Mouse (Mus musculus) heart, postnatal 0 days (tissue): ENCODE results near the gene Dedd. TPM values are rescaled to one million over a fixed set of nuclear protein-coding genes. Genes with fewer than 3 reads are reported as not detected.
"Not testable (repeated sequence)": the region's sequence is repeated elsewhere in the genome, so short reads cannot be mapped to it uniquely, and the experiment has no call there.

Experiments
- ATAC-seq: fragments of 200-750 bp; cut with Nextera tagmentation; 2 replicates; pipeline ENCODE4 v1.8.0; 2017; ENCODE audit warnings: low read depth, moderate number of reproducible peaks, moderate library complexity; ENCODE audit not compliant: insufficient read depth
- DNase-seq: peaks from one replicate; pipeline ENCODE4 v3.0.0-alpha.2; 2016; ENCODE audit warnings: low spot score
- H3K27ac ChIP-seq: fragments of 300-500 bp; sonication (generic); 2 replicates; pipeline ENCODE4 v1.5.1; 2014; ENCODE audit warnings: low read depth, mild to moderate bottlenecking
- H3K27me3 ChIP-seq: fragments of 300-500 bp; sonication (generic); 2 replicates; pipeline ENCODE4 v1.6.1; 2014; ENCODE audit warnings: low read length, mixed read lengths; ENCODE audit not compliant: control insufficient read depth, insufficient read depth
- H3K36me3 ChIP-seq: fragments of 300-500 bp; sonication (generic); replicated peaks from 2 replicates; pipeline ENCODE4 v1.6.1; 2014; ENCODE audit warnings: low read length, mixed read lengths; ENCODE audit not compliant: control insufficient read depth, insufficient read depth
- H3K4me1 ChIP-seq: fragments of 300-500 bp; sonication (generic); 2 replicates; pipeline ENCODE4 v1.6.1; 2014; ENCODE audit warnings: antibody characterized with exemption; ENCODE audit not compliant: control insufficient read depth, insufficient read depth
- H3K4me2 ChIP-seq: fragments of 300-500 bp; sonication (generic); 2 replicates; pipeline ENCODE4 v1.6.1; 2014; ENCODE audit warnings: low read depth, mild to moderate bottlenecking, low read length, moderate library complexity
- H3K4me3 ChIP-seq: fragments of 300-500 bp; sonication (generic); 2 replicates; pipeline ENCODE4 v1.5.1; 2014; ENCODE audit warnings: low read depth, low read length
- H3K9ac ChIP-seq: fragments of 300-500 bp; sonication (generic); replicated peaks from 2 replicates; pipeline ENCODE4 v1.6.1; 2014; ENCODE audit warnings: low read depth, low read length, mixed read lengths
- H3K9me3 ChIP-seq: fragments of 300-500 bp; sonication (generic); replicated peaks from 2 replicates; pipeline ENCODE4 v1.6.1; 2016; ENCODE audit warnings: low read length; ENCODE audit not compliant: control insufficient read depth
- CTCF ChIP-seq: IDR thresholded peaks from 2 replicates; pipeline ENCODE4 v1.5.1; 2016; ENCODE audit warnings: antibody characterized with exemption, control low read depth, low read depth
- EP300 ChIP-seq: IDR thresholded peaks from 2 replicates; pipeline ENCODE4 v1.6.1; 2016; ENCODE audit warnings: antibody characterized with exemption, low read depth
- WGBS: fragments of 180-500 bp; shearing (Covaris S2); extraction: QIAGEN DNeasy Blood & Tissue Kit; methylation state at CpG from one replicate; pipeline ENCODE4 v1.1.7; 2014; 5-methylcytosine and 5-hydroxymethylcytosine counted together
- polyA plus RNA-seq: library from polyadenylated mRNA; unstranded; fragments of >200 nt; fragmentation: Nextera tagmentation; extraction: Ambion mirVana; gene quantifications from 2 replicates; pipeline ENCODE4 v1.2.1, GENCODE M21; 2015
- total RNA-seq: library from RNA; depleted of rRNA; stranded (reverse); fragments of >200 nt; gene quantifications from 2 replicates; pipeline ENCODE4 v1.2.3, GENCODE M21; 2014; ENCODE audit warnings: low replicate concordance

The Dedd gene
- total and polyA plus RNA-seq, 2 experiments from 2014 or later = 20.8 to 30.0 TPM

GRCm38 (mm10) chr1:171295063-171295402, 33.9 kb upstream of the Dedd start:
- peak overlapping the region; percentile 89 for H3K27ac ChIP-seq
- H3K4me1 ChIP-seq = peaks cover 9% of the 10 kb centered on the region
- 8% methylated on average over 3 of the region's 3 CpGs for WGBS
- peaks cover under 1% of the 10 kb centered on the region; the same call in 1 of the 2 replicates for H3K36me3 ChIP-seq
- no peaks in the 10 kb centered on the region for H3K9me3 ChIP-seq
- H3K4me2 ChIP-seq = peak overlapping the region; percentile 62
- ATAC-seq (no peak), DNase-seq (no peak)
- TF ChIP-seq EP300 (no peak), CTCF (no peak)
- 0 out of 2 replicates have a peak, but pooled peaks cover 7% of the 10 kb centered on the region for H3K27me3 ChIP-seq
- H3K4me3 ChIP-seq = peak overlapping the region; percentile 67
- H3K9ac ChIP-seq = peak overlapping the region; percentile 76

- no peak overlapping the region for H3K4me2 ChIP-seq
- DNase-seq (no peak), ATAC-seq (no peak)
- H3K4me3 ChIP-seq = no peak overlapping the region
- WGBS = 56% methylated on average over 3 of the region's 3 CpGs
- no peak overlapping the region for H3K9ac ChIP-seq
- TF ChIP-seq CTCF (no peak), EP300 (no peak)
- H3K27ac ChIP-seq = no peak overlapping the region
- H3K27me3 ChIP-seq = 0 out of 2 replicates have a peak, but pooled peaks cover 7% of the 10 kb centered on the region
- H3K4me1 ChIP-seq = peaks cover 8% of the 10 kb centered on the region
- H3K9me3 ChIP-seq = no peaks in the 10 kb centered on the region
- no peaks in the 10 kb centered on the region for H3K36me3 ChIP-seq
Observed at GRCm38 (mm10) chr1:171298226-171298625, 30.7 kb upstream of the Dedd start.

GRCm38 (mm10) chr1:171306157-171306556, 22.8 kb upstream of the Dedd start:
- not testable (repeated sequence) for H3K9ac ChIP-seq, H3K4me2 ChIP-seq, H3K4me1 ChIP-seq, H3K9me3 ChIP-seq, H3K4me3 ChIP-seq, ATAC-seq, DNase-seq, H3K27me3 ChIP-seq, H3K36me3 ChIP-seq
- 0 out of 2 replicates have a peak overlapping the region, but pooled peaks have one; percentile 7 for H3K27ac ChIP-seq
- 69% methylated on average over 5 of the region's 5 CpGs for WGBS

- DNase-seq (no peak), ATAC-seq (no peak)
- TF ChIP-seq CTCF (no peak), EP300 (no peak)
- H3K9ac ChIP-seq = no peak overlapping the region
- no peaks in the 10 kb centered on the region for H3K36me3 ChIP-seq
- H3K27ac ChIP-seq = no peak overlapping the region
- no peak overlapping the region for H3K4me2 ChIP-seq
- H3K27me3 ChIP-seq = no peaks in the 10 kb centered on the region
- 61% methylated on average over 2 of the region's 2 CpGs for WGBS
- H3K9me3 ChIP-seq = no peaks in the 10 kb centered on the region
- H3K4me1 ChIP-seq = peaks cover 6% of the 10 kb centered on the region; the same call in 1 of the 2 replicates
- no peak overlapping the region for H3K4me3 ChIP-seq
Observed at GRCm38 (mm10) chr1:171309321-171309720, 19.6 kb upstream of the Dedd start.

DNA sequence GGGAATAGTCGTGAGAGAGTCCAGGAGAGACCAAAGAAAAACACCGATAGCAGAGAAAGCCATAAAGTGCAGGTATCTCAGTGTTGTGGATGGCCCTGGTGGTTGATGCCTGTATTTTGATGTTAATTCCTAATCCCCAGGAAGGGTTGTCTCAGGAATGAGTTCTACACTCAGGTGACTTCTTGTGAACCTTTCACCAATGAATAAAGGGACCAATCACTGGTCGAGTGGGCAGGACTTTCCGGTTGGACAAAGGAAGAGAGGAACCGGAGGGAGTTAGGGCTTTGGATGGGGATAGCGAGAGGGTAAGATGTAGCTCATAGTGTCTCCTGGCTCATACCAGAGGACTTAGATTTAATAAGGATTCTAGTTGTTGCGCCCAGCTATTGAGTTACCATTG, 9.2 kb upstream of the Dedd start:
- Histone ChIP-seq H3K4me1 (no peaks in the 10 kb centered on the region), H3K27ac (no peak overlapping the region), H3K9ac (no peak overlapping the region; the same call in 1 of the 2 replicates), H3K4me2 (peak overlapping the region; percentile 51), H3K4me3 (peak overlapping the region; percentile 23), H3K36me3 (0 out of 2 replicates have a peak, but pooled peaks cover under 1% of the 10 kb centered on the region), H3K27me3 (no peaks in the 10 kb centered on the region), H3K9me3 (no peaks in the 10 kb centered on the region)
- DNase-seq = no peak
- 15% methylated on average over 7 of the region's 7 CpGs for WGBS
- TF ChIP-seq CTCF (no peak), EP300 (no peak)
- 0 out of 2 replicates have a peak, but pooled peaks have one; percentile 20 for ATAC-seq

GRCm38 (mm10) chr1:171320151-171320550, 8.8 kb upstream of the Dedd start:
- ATAC-seq (no peak), DNase-seq (no peak)
- no peaks in the 10 kb centered on the region for H3K9me3 ChIP-seq
- 15% methylated on average over 5 of the region's 5 CpGs for WGBS
- no peaks in the 10 kb centered on the region for H3K27me3 ChIP-seq
- TF ChIP-seq CTCF = no peak
- no peak for TF ChIP-seq EP300
- H3K4me2 ChIP-seq = peak overlapping the region; percentile 51
- no peaks in the 10 kb centered on the region for H3K4me1 ChIP-seq
- H3K9ac ChIP-seq = no peak overlapping the region; the same call in 1 of the 2 replicates
- 0 out of 2 replicates have a peak, but pooled peaks cover 4% of the 10 kb centered on the region for H3K36me3 ChIP-seq
- H3K27ac ChIP-seq = no peak overlapping the region
- H3K4me3 ChIP-seq = peak overlapping the region; percentile 23
